Mouse (Mus musculus) hindbrain, embryonic 15.5 days (tissue): ENCODE measurements at regions not wholly inside any gene's neighbourhood (a gene's known extent, or its start where the extent isn't known, plus 50 kb on each side); places are given as distances from the start of the nearest gene placed in this dataset.
A peak's percentile ranks its signal among the peaks of the same experiment; 100 is the strongest.

ENCODE experiments used
- ATAC-seq: fragments of 200-750 bp; cut with Nextera tagmentation; 2 replicates; pipeline ENCODE4 v1.8.0; 2017; ENCODE audit warnings: low read depth, moderate number of reproducible peaks, moderate TSS enrichment; ENCODE audit not compliant: low FRiP score
- H3K27ac ChIP-seq: fragments of 300-500 bp; sonication (generic); replicated peaks from 2 replicates; pipeline ENCODE4 v1.5.1; 2015; ENCODE audit warnings: mild to moderate bottlenecking, inconsistent platforms
- H3K27me3 ChIP-seq: fragments of 300-500 bp; sonication (generic); 2 replicates; pipeline ENCODE4 v1.6.1; 2015; ENCODE audit warnings: control low read depth, inconsistent platforms
- H3K36me3 ChIP-seq: fragments of 300-500 bp; sonication (generic); 2 replicates; pipeline ENCODE4 v1.6.1; 2015; ENCODE audit warnings: control low read depth, inconsistent platforms
- H3K4me1 ChIP-seq: fragments of 300-500 bp; sonication (generic); replicated peaks from 2 replicates; pipeline ENCODE4 v1.6.1; 2015; ENCODE audit warnings: control low read depth, inconsistent platforms
- H3K4me2 ChIP-seq: fragments of 300-500 bp; sonication (generic); 2 replicates; pipeline ENCODE4 v1.6.1; 2015; ENCODE audit warnings: moderate library complexity, mild to moderate bottlenecking, inconsistent platforms
- H3K4me3 ChIP-seq: fragments of 300-500 bp; sonication (generic); 2 replicates; pipeline ENCODE4 v1.5.1; 2015; ENCODE audit warnings: mild to moderate bottlenecking, inconsistent platforms
- H3K9ac ChIP-seq: fragments of 300-500 bp; sonication (generic); 2 replicates; pipeline ENCODE4 v1.6.1; 2015; ENCODE audit warnings: inconsistent platforms
- H3K9me3 ChIP-seq: fragments of 300-500 bp; sonication (generic); 2 replicates; pipeline ENCODE4 v1.6.1; 2016; ENCODE audit warnings: control low read depth, inconsistent platforms
- whole genome bisulfite sequencing: fragments of 180-500 bp; shearing (Covaris S2); methylation state at CpG from one replicate; pipeline ENCODE4 v1.1.7; 2015; 5-methylcytosine and 5-hydroxymethylcytosine counted together

DNA sequence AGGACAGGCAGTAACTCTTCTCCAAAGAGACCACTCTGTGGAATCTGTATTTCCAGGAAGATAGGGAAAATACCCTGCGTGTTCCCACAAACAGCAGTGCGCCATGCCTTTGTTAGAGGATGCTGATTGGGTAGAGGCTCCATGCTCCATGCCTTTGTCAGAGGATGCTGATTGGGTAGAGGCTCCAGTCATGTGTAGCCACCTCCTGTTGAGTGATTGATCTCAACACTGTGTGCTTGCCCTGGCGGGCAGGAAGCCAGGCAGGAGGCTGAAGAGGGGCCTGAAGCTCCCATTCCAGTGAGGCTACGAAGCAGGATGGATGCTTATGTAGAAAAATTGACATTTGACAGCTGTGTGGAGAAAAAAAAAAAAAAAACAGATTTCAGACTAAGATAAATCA, 131.9 kb upstream of the Prr30 start:
- peak; percentile 62; the same call in 1 of the 2 replicates for ATAC-seq
- peaks cover 6% of the 10 kb centered on the region for H3K4me1 ChIP-seq
- no peak overlapping the region for H3K9ac ChIP-seq
- 37% methylated on average over 4 of the region's 4 CpGs for WGBS
- no peak overlapping the region for H3K4me3 ChIP-seq
- no peaks in the 10 kb centered on the region for H3K36me3 ChIP-seq
- H3K27ac ChIP-seq, result no peak overlapping the region
- H3K4me2 ChIP-seq, result no peak overlapping the region
- H3K27me3 ChIP-seq, result no peaks in the 10 kb centered on the region
- no peaks in the 10 kb centered on the region for H3K9me3 ChIP-seq

GRCm38 (mm10) chr14:101327421-101327820, 127.3 kb upstream of the Prr30 start:
- Histone ChIP-seq H3K4me2 (0 out of 2 replicates have a peak overlapping the region, but pooled peaks have one; percentile 11), H3K27me3 (no peaks in the 10 kb centered on the region), H3K9me3 (no peaks in the 10 kb centered on the region), H3K27ac (no peak overlapping the region), H3K4me3 (no peak overlapping the region), H3K9ac (no peak overlapping the region), H3K36me3 (no peaks in the 10 kb centered on the region), H3K4me1 (peaks cover 15% of the 10 kb centered on the region)
- WGBS, result 41% methylated on average over 6 of the region's 6 CpGs
- ATAC-seq, result peak; percentile 90

GRCm38 (mm10) chr14:101326477-101326941, 126.4 kb upstream of the Prr30 start:
- WGBS, result 44% methylated on average over 12 of the region's 12 CpGs
- Histone ChIP-seq H3K4me1 (peaks cover 15% of the 10 kb centered on the region), H3K4me2 (no peak overlapping the region), H3K36me3 (no peaks in the 10 kb centered on the region), H3K27me3 (no peaks in the 10 kb centered on the region), H3K9ac (no peak overlapping the region), H3K9me3 (no peaks in the 10 kb centered on the region), H3K27ac (0 out of 2 replicates have a peak overlapping the region, but pooled peaks have one; percentile 64), H3K4me3 (no peak overlapping the region)
- peak; percentile 68; the same call in 1 of the 2 replicates for ATAC-seq

DNA sequence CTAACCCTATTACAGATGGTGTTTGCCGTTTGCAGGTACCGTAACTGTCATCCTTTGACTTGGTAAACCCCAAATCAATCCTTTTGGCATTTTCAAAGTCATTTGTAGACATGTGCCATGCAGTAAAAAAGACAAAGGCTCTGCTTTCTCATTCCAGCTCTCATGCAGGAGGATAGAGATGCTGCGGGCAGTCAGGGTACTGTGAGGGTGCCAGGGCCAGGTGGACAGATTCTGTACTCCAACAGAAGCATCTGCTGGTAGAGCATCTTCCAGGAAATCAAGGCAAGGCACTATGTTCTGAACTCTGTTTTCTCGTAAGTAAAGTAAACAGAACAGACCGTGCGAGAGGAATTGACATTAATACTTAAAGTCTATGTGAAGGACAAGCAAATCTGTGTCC, 123.2 kb upstream of the Prr30 start:
- H3K36me3 ChIP-seq, result no peaks in the 10 kb centered on the region
- ATAC-seq, result no peak
- H3K9me3 ChIP-seq, result no peaks in the 10 kb centered on the region
- H3K27me3 ChIP-seq, result no peaks in the 10 kb centered on the region
- 95% methylated on average over 6 of the region's 6 CpGs for WGBS
- H3K4me1 ChIP-seq, result peaks cover 15% of the 10 kb centered on the region
- H3K4me3 ChIP-seq, result no peak overlapping the region
- H3K4me2 ChIP-seq, result no peak overlapping the region
- no peak overlapping the region for H3K9ac ChIP-seq
- no peak overlapping the region for H3K27ac ChIP-seq

GRCm38 (mm10) chr14:101307920-101308319, 107.8 kb upstream of the Prr30 start:
- Histone ChIP-seq H3K27ac (no peak overlapping the region), H3K27me3 (no peaks in the 10 kb centered on the region), H3K4me2 (no peak overlapping the region), H3K9ac (no peak overlapping the region), H3K36me3 (no peaks in the 10 kb centered on the region), H3K9me3 (no peaks in the 10 kb centered on the region), H3K4me3 (no peak overlapping the region), H3K4me1 (no peaks in the 10 kb centered on the region)
- no peak for ATAC-seq

GRCm38 (mm10) chr14:101304487-101305032, 104.4 kb upstream of the Prr30 start:
- Histone ChIP-seq H3K27me3 (no peaks in the 10 kb centered on the region), H3K4me3 (no peak overlapping the region), H3K4me1 (no peaks in the 10 kb centered on the region), H3K9ac (no peak overlapping the region), H3K27ac (no peak overlapping the region), H3K9me3 (no peaks in the 10 kb centered on the region), H3K4me2 (no peak overlapping the region), H3K36me3 (no peaks in the 10 kb centered on the region)
- no peak for ATAC-seq
- WGBS, result 61% methylated on average over 4 of the region's 4 CpGs

DNA sequence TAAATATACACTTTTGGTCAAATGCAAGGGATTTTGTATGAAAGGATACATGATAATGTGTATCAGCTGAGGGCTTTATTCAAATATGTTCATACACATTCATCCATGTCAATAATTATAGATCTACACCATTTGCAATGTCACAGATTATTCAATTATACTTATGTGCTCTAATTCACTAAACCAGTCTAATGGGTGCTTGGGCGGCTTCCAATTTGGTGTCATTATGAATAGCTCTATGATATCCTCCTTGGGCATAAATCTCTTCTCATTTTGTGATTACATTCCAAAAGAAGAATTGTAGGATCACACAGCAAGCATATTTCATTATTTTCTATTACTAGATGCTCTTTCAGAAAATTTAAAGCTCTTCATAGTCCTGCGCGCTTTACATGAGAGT, 97.7 kb upstream of the Prr30 start:
- no peak overlapping the region for H3K4me2 ChIP-seq
- H3K27ac ChIP-seq, result no peak overlapping the region
- no peaks in the 10 kb centered on the region for H3K36me3 ChIP-seq
- no peak for ATAC-seq
- H3K9me3 ChIP-seq, result no peaks in the 10 kb centered on the region
- H3K9ac ChIP-seq, result no peak overlapping the region
- H3K4me3 ChIP-seq, result no peak overlapping the region
- H3K4me1 ChIP-seq, result no peaks in the 10 kb centered on the region
- WGBS, result 85% methylated on average over 3 of the region's 3 CpGs
- H3K27me3 ChIP-seq, result no peaks in the 10 kb centered on the region

DNA sequence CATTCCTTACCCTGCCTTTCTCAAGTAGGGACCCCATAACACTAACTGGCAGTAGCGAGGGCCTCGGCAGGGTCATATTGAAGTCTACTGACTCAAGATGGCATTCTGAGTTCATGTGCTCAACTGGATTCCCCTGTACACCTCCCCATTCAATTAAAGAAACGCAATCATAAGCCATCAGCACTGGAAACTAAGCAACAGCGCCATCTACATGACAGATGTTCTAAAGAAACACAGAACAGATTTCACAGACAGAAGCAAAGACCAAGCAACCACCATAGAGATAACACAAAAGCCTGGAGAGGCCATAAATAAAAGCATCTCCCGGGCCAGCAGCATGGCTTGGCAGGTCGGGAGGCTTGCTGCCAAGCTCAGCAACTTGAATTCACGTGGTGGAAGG, 94.6 kb upstream of the Prr30 start:
- Histone ChIP-seq H3K36me3 (no peaks in the 10 kb centered on the region), H3K4me2 (no peak overlapping the region), H3K4me3 (no peak overlapping the region), H3K9ac (no peak overlapping the region), H3K27me3 (no peaks in the 10 kb centered on the region), H3K27ac (no peak overlapping the region), H3K4me1 (no peaks in the 10 kb centered on the region), H3K9me3 (no peaks in the 10 kb centered on the region)
- ATAC-seq, result no peak
- 33% methylated on average over 7 of the region's 7 CpGs for WGBS

GRCm38 (mm10) chr14:101287755-101288154, 87.6 kb upstream of the Prr30 start:
- H3K27me3 ChIP-seq, result no peaks in the 10 kb centered on the region
- H3K9ac ChIP-seq, result no peak overlapping the region
- ATAC-seq, result no peak
- 88% methylated on average over 4 of the region's 4 CpGs for WGBS
- H3K4me1 ChIP-seq, result no peaks in the 10 kb centered on the region
- no peak overlapping the region for H3K4me2 ChIP-seq
- no peaks in the 10 kb centered on the region for H3K36me3 ChIP-seq
- no peak overlapping the region for H3K27ac ChIP-seq
- H3K4me3 ChIP-seq, result no peak overlapping the region
- H3K9me3 ChIP-seq, result no peaks in the 10 kb centered on the region

- Histone ChIP-seq H3K27ac (no peak overlapping the region), H3K4me1 (no peaks in the 10 kb centered on the region), H3K36me3 (no peaks in the 10 kb centered on the region), H3K27me3 (no peaks in the 10 kb centered on the region), H3K4me3 (no peak overlapping the region), H3K9me3 (no peaks in the 10 kb centered on the region), H3K4me2 (no peak overlapping the region), H3K9ac (no peak overlapping the region)
- WGBS, result 69% methylated on average over 4 of the region's 4 CpGs
- no peak for ATAC-seq
These were observed 69.1 kb upstream of the Prr30 start for GRCm38 (mm10) chr14:101269048-101269789.

- Histone ChIP-seq H3K9ac (no peak overlapping the region), H3K27ac (no peak overlapping the region), H3K36me3 (no peaks in the 10 kb centered on the region), H3K27me3 (no peaks in the 10 kb centered on the region), H3K4me2 (no peak overlapping the region), H3K9me3 (no peaks in the 10 kb centered on the region), H3K4me1 (no peaks in the 10 kb centered on the region), H3K4me3 (no peak overlapping the region)
- 91% methylated on average over 2 of the region's 2 CpGs for WGBS
- no peak for ATAC-seq
These were observed 67.4 kb upstream of the Prr30 start for GRCm38 (mm10) chr14:101267536-101267935.
